Mouse (Mus musculus) A20 (cell line): ENCODE results near the gene Rapgef4.

Experiments used
- DNase-seq: peaks from one replicate; pipeline ENCODE4 v3.0.0-alpha.2; 2011; ENCODE audit warnings: low read depth, low spot score

The Rapgef4 gene

GRCm38 (mm10) chr2:71980771-71981342, at the start of gene Rapgef4:
Gene Rapgef4 (plus strand): TSS chr2:71981240.
- DNase-seq = no peak

GRCm38 (mm10) chr2:71934046-71934445, 47.0 kb upstream of the Rapgef4 start:
- no peak for DNase-seq

GRCm38 (mm10) chr2:71936711-71937110, 44.3 kb upstream of the Rapgef4 start:
- no peak for DNase-seq

- no peak for DNase-seq
Observed at GRCm38 (mm10) chr2:71937649-71938308, 43.3 kb upstream of the Rapgef4 start.

- DNase-seq = no peak
Observed at GRCm38 (mm10) chr2:71938716-71939393, 42.2 kb upstream of the Rapgef4 start.

- peak; percentile 31 for DNase-seq
Observed at GRCm38 (mm10) chr2:71941005-71941720, 39.9 kb upstream of the Rapgef4 start.

- no peak for DNase-seq
Observed at GRCm38 (mm10) chr2:71941721-71942087, 39.3 kb upstream of the Rapgef4 start.

GRCm38 (mm10) chr2:71951212-71951611, 29.8 kb upstream of the Rapgef4 start:
- no peak for DNase-seq

GRCm38 (mm10) chr2:71955637-71956036, 25.4 kb upstream of the Rapgef4 start:
- peak; percentile 37 for DNase-seq

- DNase-seq = no peak
Observed at GRCm38 (mm10) chr2:71956463-71956862, 24.6 kb upstream of the Rapgef4 start.

- DNase-seq = no peak
Observed at GRCm38 (mm10) chr2:71957951-71958350, 23.1 kb upstream of the Rapgef4 start.

GRCm38 (mm10) chr2:71958393-71958792, 22.6 kb upstream of the Rapgef4 start:
- DNase-seq = no peak

- no peak for DNase-seq
Observed at GRCm38 (mm10) chr2:71964216-71964615, 16.8 kb upstream of the Rapgef4 start.

GRCm38 (mm10) chr2:71965476-71965875, 15.6 kb upstream of the Rapgef4 start:
- peak; percentile 65 for DNase-seq

- no peak for DNase-seq
Observed at GRCm38 (mm10) chr2:71966737-71967136, 14.3 kb upstream of the Rapgef4 start.

- no peak for DNase-seq
Observed at GRCm38 (mm10) chr2:71967855-71968254, 13.2 kb upstream of the Rapgef4 start.

GRCm38 (mm10) chr2:71973646-71974045, 7.4 kb upstream of the Rapgef4 start:
- DNase-seq = no peak

- no peak for DNase-seq
Observed at GRCm38 (mm10) chr2:71974143-71974846, 6.7 kb upstream of the Rapgef4 start.

GRCm38 (mm10) chr2:71979981-71980380, 1.1 kb upstream of the Rapgef4 start:
- DNase-seq = no peak

- DNase-seq = no peak
Observed at GRCm38 (mm10) chr2:71981343-71981851, 357 bp downstream of the Rapgef4 start.

GRCm38 (mm10) chr2:71981896-71982295, 856 bp downstream of the Rapgef4 start:
- DNase-seq = no peak
